Mouse (Mus musculus) CH12.LX (cell line): Measurements from ENCODE around the gene Dynlt1b. TPM values are rescaled to one million over a fixed set of nuclear protein-coding genes. Genes with fewer than 3 reads are reported as not detected.
"Not testable (repeated sequence)": the region's sequence is repeated elsewhere in the genome, so short reads cannot be mapped to it uniquely, and the experiment has no call there.

Source experiments
- DNase-seq: peaks from one replicate; pipeline ENCODE4 v3.0.0-alpha.2; 2013; ENCODE audit errors: extremely low read depth
- H3K27ac ChIP-seq: 2 replicates; pipeline ENCODE4 v1.5.1; 2012; ENCODE audit warnings: low read depth, mild to moderate bottlenecking, control low read depth, moderate library complexity; ENCODE audit not compliant: insufficient read depth
- H3K27me3 ChIP-seq: replicated peaks from 2 replicates; pipeline ENCODE3; 2012; ENCODE audit warnings: inconsistent platforms
- H3K36me3 ChIP-seq, 2 experiments: replicated peaks in 1 of 2; 2 replicates each; pipeline versions ENCODE3 to v1.6.1; 2012; ENCODE audit warnings: inconsistent platforms in 1 of 2, low read length in 1 of 2, mild to moderate bottlenecking in 1 of 2, mixed read lengths in 1 of 2, moderate library complexity in 1 of 2; ENCODE audit not compliant: control insufficient read depth in 1 of 2, insufficient read depth in 1 of 2
- H3K4me1 ChIP-seq, 2 experiments: 2 replicates each; pipeline ENCODE4 v1.6.1; 2012; ENCODE audit warnings: inconsistent platforms in 1 of 2, moderate library complexity in 1 of 2; ENCODE audit not compliant: insufficient read depth in 2 of 2, control insufficient read depth in 1 of 2
- H3K4me2 ChIP-seq: 2 replicates; pipeline ENCODE4 v1.6.1; 2012; ENCODE audit warnings: low read depth, mild to moderate bottlenecking, control low read depth; ENCODE audit not compliant: poor library complexity, insufficient read depth, severe bottlenecking
- H3K4me3 ChIP-seq, 3 experiments: fragments of 150-350 bp in 1 of 3; sonication (generic) in 1 of 3; replicated peaks in 1 of 3; 2 replicates each; pipeline versions ENCODE3 to v1.5.1; 2011 to 2012; ENCODE audit warnings: low read depth in 2 of 3, low read length in 2 of 3, mild to moderate bottlenecking in 2 of 3, moderate library complexity in 2 of 3, control low read depth in 1 of 3, improper control_type of control experiment in 1 of 3, inconsistent platforms in 1 of 3, mixed read lengths in 1 of 3; ENCODE audit not compliant: poor library complexity in 1 of 3
- H3K79me2 ChIP-seq: replicated peaks from 2 replicates; pipeline ENCODE4 v1.6.1; 2012; ENCODE audit warnings: mild to moderate bottlenecking, moderate library complexity; ENCODE audit not compliant: control insufficient read depth, poor library complexity, insufficient read depth, severe bottlenecking; ENCODE audit errors: extremely low read depth
- H3K9ac ChIP-seq: 2 replicates; pipeline ENCODE4 v1.6.1; 2012; ENCODE audit warnings: low read depth, mild to moderate bottlenecking, control low read depth, moderate library complexity; ENCODE audit not compliant: insufficient read depth
- H3K9me3 ChIP-seq: replicated peaks from 2 replicates; pipeline ENCODE3; 2012; ENCODE audit warnings: low read length, inconsistent platforms, mixed read lengths
- dilution Hi-C: fragments of 300-500 bp; cut with MboI; formaldehyde crosslinking; loops from 2 replicates; pipeline ENCODE4 v1.14.3; 2020; ENCODE audit warnings: low sequenced_read_pairs; ENCODE audit not compliant: extremely low pct_unique_long_range_greater_than_20kb, extremely low pct_ligation_motif_present
- in situ Hi-C: fragments of 300-500 bp; cut with MboI; formaldehyde crosslinking; loops from 3 replicates; pipeline ENCODE4 v1.14.3; 2019; ENCODE audit warnings: low sequenced_read_pairs, low pct_ligation_motif_present, low pct_unique_long_range_greater_than_20kb, mixed read lengths
- polyA plus RNA-seq: library from polyadenylated mRNA; unstranded; fragments of >175 nt; gene quantifications from 2 replicates; pipeline ENCODE4 v1.2.1, GENCODE M21; 2012; ENCODE audit warnings: low read depth; ENCODE audit not compliant: insufficient read length
- total RNA-seq, 2 experiments: library from RNA; depleted of rRNA; stranded (reverse); fragments of 300-350 nt in 1 of 2; fragments of >200 nt in 1 of 2; gene quantifications; 2 replicates each; pipeline ENCODE4 v1.2.3; 2012 to 2014

Gene Dynlt1b
- total and polyA plus RNA-seq, 3 experiments = 371 to 607 (median 389) TPM

- H3K79me2 ChIP-seq, H3K4me3 ChIP-seq, H3K4me2 ChIP-seq, H3K27ac ChIP-seq, in situ Hi-C loops, H3K27me3 ChIP-seq, H3K36me3 ChIP-seq, dilution Hi-C loops, DNase-seq, H3K4me1 ChIP-seq, H3K9ac ChIP-seq, H3K9me3 ChIP-seq: not testable (repeated sequence)
Measured at GRCm38 (mm10) chr17:6389463-6389862, 40.4 kb upstream of the Dynlt1b start.

GRCm38 (mm10) chr17:6390731-6391130 lies 39.2 kb upstream of the Dynlt1b start:
- dilution Hi-C loops, H3K27me3 ChIP-seq, H3K27ac ChIP-seq, H3K9me3 ChIP-seq, H3K4me1 ChIP-seq, in situ Hi-C loops, H3K36me3 ChIP-seq, H3K4me3 ChIP-seq, H3K4me2 ChIP-seq, H3K79me2 ChIP-seq, H3K9ac ChIP-seq: not testable (repeated sequence)
- peak; percentile 8 for DNase-seq

GRCm38 (mm10) chr17:6391736-6392135 lies 38.2 kb upstream of the Dynlt1b start:
- H3K4me1 ChIP-seq, H3K9me3 ChIP-seq, dilution Hi-C loops, DNase-seq, H3K9ac ChIP-seq, H3K79me2 ChIP-seq, in situ Hi-C loops, H3K27ac ChIP-seq, H3K4me3 ChIP-seq, H3K36me3 ChIP-seq, H3K4me2 ChIP-seq, H3K27me3 ChIP-seq: not testable (repeated sequence)

- DNase-seq, dilution Hi-C loops, H3K9ac ChIP-seq, H3K9me3 ChIP-seq, H3K4me3 ChIP-seq, H3K4me1 ChIP-seq, H3K79me2 ChIP-seq, H3K27me3 ChIP-seq, H3K4me2 ChIP-seq, H3K27ac ChIP-seq, in situ Hi-C loops, H3K36me3 ChIP-seq: not testable (repeated sequence)
Measured at GRCm38 (mm10) chr17:6392473-6393340, 37.2 kb upstream of the Dynlt1b start.

GRCm38 (mm10) chr17:6398079-6398478 lies 31.8 kb upstream of the Dynlt1b start:
- H3K9me3 ChIP-seq, H3K4me1 ChIP-seq, H3K79me2 ChIP-seq, DNase-seq, H3K9ac ChIP-seq, H3K36me3 ChIP-seq, H3K4me2 ChIP-seq, in situ Hi-C loops, H3K27ac ChIP-seq, H3K27me3 ChIP-seq, H3K4me3 ChIP-seq, dilution Hi-C loops: not testable (repeated sequence)

GRCm38 (mm10) chr17:6398816-6399215 lies 31.1 kb upstream of the Dynlt1b start:
- H3K27me3 ChIP-seq, DNase-seq, dilution Hi-C loops, H3K9me3 ChIP-seq, H3K36me3 ChIP-seq, H3K27ac ChIP-seq, H3K4me1 ChIP-seq, H3K4me3 ChIP-seq, in situ Hi-C loops, H3K79me2 ChIP-seq, H3K9ac ChIP-seq, H3K4me2 ChIP-seq: not testable (repeated sequence)
